Mouse (Mus musculus) hindbrain, embryonic 14.5 days (tissue): Measurements from ENCODE around the gene Spopl. TPM values are rescaled to one million over a fixed set of nuclear protein-coding genes. Genes with fewer than 3 reads are reported as not detected.
"Not testable (repeated sequence)": the region's sequence is repeated elsewhere in the genome, so short reads cannot be mapped to it uniquely, and the experiment has no call there.

Experiments used
- ATAC-seq: fragments of 200-750 bp; cut with Nextera tagmentation; 2 replicates; pipeline ENCODE4 v1.8.0; 2017; ENCODE audit warnings: moderate number of reproducible peaks, mild to moderate bottlenecking, moderate TSS enrichment, moderate library complexity; ENCODE audit not compliant: low FRiP score
- DNase-seq: peaks from one replicate; pipeline ENCODE4 v3.0.0-alpha.2; 2015; ENCODE audit warnings: low spot score
- H3K27ac ChIP-seq: fragments of 300-500 bp; sonication (generic); 2 replicates; pipeline ENCODE4 v1.5.1; 2014; ENCODE audit warnings: mild to moderate bottlenecking, moderate library complexity
- H3K27me3 ChIP-seq: fragments of 300-500 bp; sonication (generic); 2 replicates; pipeline ENCODE4 v1.6.1; 2014; ENCODE audit warnings: mild to moderate bottlenecking, low read length, mixed read lengths; ENCODE audit not compliant: control insufficient read depth, insufficient read depth
- H3K36me3 ChIP-seq: fragments of 300-500 bp; sonication (generic); replicated peaks from 2 replicates; pipeline ENCODE4 v1.6.1; 2014; ENCODE audit not compliant: control insufficient read depth, insufficient read depth
- H3K4me1 ChIP-seq: fragments of 300-500 bp; sonication (generic); replicated peaks from 2 replicates; pipeline ENCODE4 v1.6.1; 2014; ENCODE audit warnings: antibody characterized with exemption, low read length, mixed read lengths; ENCODE audit not compliant: control insufficient read depth, insufficient read depth
- H3K4me2 ChIP-seq: fragments of 300-500 bp; sonication (generic); replicated peaks from 2 replicates; pipeline ENCODE4 v1.6.1; 2014; ENCODE audit warnings: mild to moderate bottlenecking, moderate library complexity
- H3K4me3 ChIP-seq: fragments of 300-500 bp; sonication (generic); replicated peaks from 2 replicates; pipeline ENCODE4 v1.5.1; 2014; ENCODE audit warnings: mild to moderate bottlenecking, low read length
- H3K9ac ChIP-seq: fragments of 300-500 bp; sonication (generic); 2 replicates; pipeline ENCODE4 v1.6.1; 2014
- H3K9me3 ChIP-seq: fragments of 300-500 bp; sonication (generic); 2 replicates; pipeline ENCODE4 v1.6.1; 2016; ENCODE audit warnings: low read length; ENCODE audit not compliant: control insufficient read depth
- whole genome bisulfite sequencing: fragments of 180-500 bp; shearing (Covaris S2); extraction: QIAGEN DNeasy Blood & Tissue Kit; methylation state at CpG from one replicate; pipeline ENCODE4 v1.1.7; 2014; 5-methylcytosine and 5-hydroxymethylcytosine counted together
- polyA plus RNA-seq: library from polyadenylated mRNA; unstranded; fragments of >200 nt; fragmentation: Nextera tagmentation; extraction: Ambion mirVana; gene quantifications from 2 replicates; pipeline ENCODE4 v1.2.1, GENCODE M21; 2014

The Spopl gene
- 10.6 and 11.0 TPM in 2 replicates for polyA plus RNA-seq

DNA sequence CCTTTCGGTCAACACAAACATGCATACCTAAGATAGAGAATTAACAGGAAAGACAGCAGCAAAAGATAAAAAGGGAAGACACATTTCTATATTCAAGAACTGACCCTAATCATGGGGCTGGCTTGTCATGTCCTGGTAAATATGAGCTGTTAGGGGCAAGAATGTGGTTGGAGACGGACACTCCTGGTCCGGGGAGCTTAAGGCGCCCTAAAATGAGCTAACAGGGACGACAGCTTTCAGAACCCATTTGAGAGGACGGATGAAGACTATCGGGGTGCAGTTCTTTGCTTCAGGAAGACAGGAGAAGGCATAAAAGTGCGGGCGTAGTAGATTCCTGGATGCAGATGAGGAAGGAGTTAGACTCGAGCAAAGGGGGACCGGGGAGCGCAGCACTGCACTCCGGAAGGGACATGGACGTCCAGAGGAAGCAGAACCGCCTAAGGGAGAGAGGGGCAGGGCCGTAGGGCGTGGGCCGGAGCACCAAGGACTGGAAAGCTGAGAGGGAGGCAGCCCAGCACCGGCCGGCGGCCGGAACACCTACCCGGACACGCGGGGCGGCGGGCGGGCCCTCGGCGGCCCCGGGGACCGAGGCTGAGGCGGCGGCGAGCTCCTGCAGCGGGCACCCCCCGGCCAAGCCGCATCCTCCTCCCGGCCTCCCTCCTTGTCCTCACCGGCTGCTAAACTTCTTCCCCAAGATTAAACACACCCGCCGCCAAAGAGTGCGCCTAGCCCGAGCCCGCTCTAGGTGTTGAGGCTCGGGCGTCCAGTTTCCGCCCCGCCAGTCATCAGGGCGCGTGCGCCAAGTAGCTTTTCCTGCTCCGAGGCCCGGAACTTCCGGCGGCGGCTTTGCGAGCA is at the start of gene Spopl:
TSS of gene Spopl (minus strand) at position 805 of the 855 bp plus-strand sequence.
- peak within 1 kb of the TSS; percentile 82 for H3K4me3 ChIP-seq
- peak within 1 kb of the TSS; percentile 65 for H3K4me2 ChIP-seq
- no peaks in the 10 kb centered on the region for H3K9me3 ChIP-seq
- H3K36me3 ChIP-seq: no peaks in the 10 kb centered on the region
- H3K9ac ChIP-seq: peak within 1 kb of the TSS; percentile 79
- 2% methylated on average over 53 of the region's 58 CpGs for WGBS
- peak; percentile 91 for DNase-seq
- peaks cover 17% of the 10 kb centered on the region for H3K27me3 ChIP-seq
- peak within 1 kb of the TSS; percentile 12; the same call in 1 of the 2 replicates for H3K27ac ChIP-seq
- peaks cover 10% of the 10 kb centered on the region for H3K4me1 ChIP-seq
- ATAC-seq: peak; percentile 98

- Histone ChIP-seq H3K9me3 (no peaks in the 10 kb centered on the region), H3K9ac (no peak overlapping the region), H3K27me3 (no peaks in the 10 kb centered on the region), H3K4me1 (no peaks in the 10 kb centered on the region), H3K4me3 (no peak overlapping the region), H3K27ac (no peak overlapping the region), H3K36me3 (no peaks in the 10 kb centered on the region), H3K4me2 (no peak overlapping the region)
- ATAC-seq (no peak), DNase-seq (no peak)
These were observed 48.2 kb upstream of the Spopl start for GRCm38 (mm10) chr2:23620128-23620527.

DNA sequence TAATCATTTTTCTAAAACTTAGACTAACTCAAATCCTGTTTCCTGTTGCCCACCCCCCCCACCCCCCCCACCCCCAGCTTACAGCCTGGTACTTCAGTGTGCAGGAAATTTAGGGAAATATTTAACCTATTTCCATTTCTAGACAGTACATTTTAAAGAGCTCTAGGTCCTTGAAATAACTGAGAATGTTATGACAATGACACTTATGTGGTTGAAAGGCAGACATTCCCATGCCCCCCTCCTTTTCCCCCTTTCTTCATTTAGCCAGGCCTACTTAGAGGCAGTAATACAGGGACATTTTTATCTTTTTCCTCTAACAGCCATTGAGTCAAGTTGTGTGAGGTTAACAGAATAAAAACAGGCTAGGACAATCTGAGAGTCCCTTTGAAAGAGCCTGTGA is 46.1 kb upstream of the Spopl start:
- no peak for ATAC-seq

DNA sequence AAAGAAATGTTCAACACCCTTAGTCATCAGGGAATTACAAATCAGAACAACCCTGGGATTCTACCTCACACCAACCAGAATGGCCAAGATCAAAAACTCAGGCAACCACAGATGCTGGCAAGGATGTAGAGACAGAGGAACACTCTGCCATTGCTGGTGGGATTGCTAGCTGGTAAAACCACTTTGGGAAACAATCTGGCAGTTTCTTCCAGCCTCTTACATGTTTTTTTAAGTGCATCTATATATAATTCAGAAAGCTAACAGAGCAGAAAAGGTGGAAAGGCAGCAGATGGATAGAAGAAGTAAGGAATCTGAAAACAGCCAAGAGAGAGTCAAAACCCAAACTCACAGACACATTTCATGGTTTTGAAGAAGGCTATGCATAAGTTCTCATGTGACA is 33.5 kb upstream of the Spopl start:
- ATAC-seq: no peak
- DNase-seq: no peak
- no peaks in the 10 kb centered on the region for H3K27me3 ChIP-seq
- no peak overlapping the region for H3K9ac ChIP-seq
- no peaks in the 10 kb centered on the region for H3K36me3 ChIP-seq
- H3K9me3 ChIP-seq: no peaks in the 10 kb centered on the region
- H3K4me3 ChIP-seq: no peak overlapping the region
- H3K27ac ChIP-seq: no peak overlapping the region
- H3K4me1 ChIP-seq: no peaks in the 10 kb centered on the region
- H3K4me2 ChIP-seq: no peak overlapping the region

More for the DNA sequence above, 46.1 kb upstream of the Spopl start:
- Histone ChIP-seq H3K27me3 (no peaks in the 10 kb centered on the region), H3K9me3 (no peaks in the 10 kb centered on the region), H3K4me1 (no peaks in the 10 kb centered on the region), H3K4me3 (no peak overlapping the region), H3K36me3 (no peaks in the 10 kb centered on the region), H3K27ac (no peak overlapping the region), H3K4me2 (no peak overlapping the region), H3K9ac (no peak overlapping the region)
- no peak for DNase-seq

GRCm38 (mm10) chr2:23588769-23589168 is 16.9 kb upstream of the Spopl start:
- Histone ChIP-seq H3K9ac (no peak overlapping the region), H3K4me2 (no peak overlapping the region), H3K27ac (no peak overlapping the region), H3K9me3 (no peaks in the 10 kb centered on the region), H3K27me3 (no peaks in the 10 kb centered on the region), H3K4me1 (no peaks in the 10 kb centered on the region), H3K4me3 (no peak overlapping the region), H3K36me3 (no peaks in the 10 kb centered on the region)
- DNase-seq (no peak), ATAC-seq (no peak)
- WGBS: 44% methylated on average over 2 of the region's 2 CpGs

GRCm38 (mm10) chr2:23572157-23572532 is 239 bp upstream of the Spopl start:
- Histone ChIP-seq H3K4me1 (peaks cover 10% of the 10 kb centered on the region), H3K27me3 (peaks cover 17% of the 10 kb centered on the region), H3K9ac (0 out of 2 replicates have a peak overlapping the region, but pooled peaks have one; percentile 79), H3K4me3 (peak overlapping the region; percentile 82), H3K4me2 (peak overlapping the region; percentile 65)
- ATAC-seq, H3K27ac ChIP-seq, H3K36me3 ChIP-seq, H3K9me3 ChIP-seq, DNase-seq: not testable (repeated sequence)
- 19% methylated on average over 4 of the region's 4 CpGs for WGBS

GRCm38 (mm10) chr2:23570563-23570962 is 1.3 kb downstream of the Spopl start:
- H3K27ac ChIP-seq: no peak overlapping the region
- DNase-seq (no peak), ATAC-seq (no peak)
- H3K9ac ChIP-seq: peak overlapping the region; percentile 79; the same call in 1 of the 2 replicates
- 87% methylated on average over 4 of the region's 4 CpGs for WGBS
- H3K4me3 ChIP-seq: peak overlapping the region; percentile 82
- no peaks in the 10 kb centered on the region for H3K36me3 ChIP-seq
- no peaks in the 10 kb centered on the region for H3K9me3 ChIP-seq
- peak overlapping the region; percentile 65 for H3K4me2 ChIP-seq
- H3K27me3 ChIP-seq: peaks cover 17% of the 10 kb centered on the region
- H3K4me1 ChIP-seq: peaks cover 10% of the 10 kb centered on the region

DNA sequence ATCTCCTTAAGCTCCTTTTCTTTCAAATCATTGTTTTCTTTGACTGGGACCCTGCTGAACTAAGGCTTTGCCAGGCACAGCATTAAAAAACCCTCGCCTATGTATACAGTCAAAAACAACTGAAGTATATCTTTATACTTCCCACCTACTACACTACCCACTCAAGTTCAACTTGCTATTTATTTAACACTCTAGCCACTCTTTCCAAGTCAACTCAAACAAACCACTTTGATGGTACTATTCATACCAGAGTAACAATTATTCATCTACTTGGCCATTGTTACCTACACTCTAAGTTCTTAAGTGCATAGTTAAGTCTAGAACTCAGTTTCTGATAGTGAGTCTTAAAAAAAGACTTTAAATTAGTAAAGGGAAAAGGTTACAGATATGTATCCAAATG is 3.1 kb downstream of the Spopl start:
- H3K4me3 ChIP-seq: no peak overlapping the region
- WGBS: 90% methylated on average over 1 of the region's 1 CpGs
- H3K36me3 ChIP-seq: no peaks in the 10 kb centered on the region
- ATAC-seq (no peak), DNase-seq (no peak)
- H3K4me2 ChIP-seq: no peak overlapping the region
- peaks cover 10% of the 10 kb centered on the region for H3K4me1 ChIP-seq
- no peak overlapping the region for H3K9ac ChIP-seq
- H3K9me3 ChIP-seq: no peaks in the 10 kb centered on the region
- peaks cover 9% of the 10 kb centered on the region; the same call in 1 of the 2 replicates for H3K27me3 ChIP-seq
- no peak overlapping the region for H3K27ac ChIP-seq

GRCm38 (mm10) chr2:23565081-23565801 is 6.7 kb downstream of the Spopl start:
- WGBS: 96% methylated on average over 2 of the region's 2 CpGs
- ATAC-seq (no peak), DNase-seq (no peak)
- H3K4me3 ChIP-seq: no peak overlapping the region
- no peak overlapping the region for H3K27ac ChIP-seq
- H3K9me3 ChIP-seq: no peaks in the 10 kb centered on the region
- no peaks in the 10 kb centered on the region for H3K4me1 ChIP-seq
- no peaks in the 10 kb centered on the region for H3K36me3 ChIP-seq
- no peak overlapping the region for H3K4me2 ChIP-seq
- H3K9ac ChIP-seq: no peak overlapping the region
- H3K27me3 ChIP-seq: no peaks in the 10 kb centered on the region
